Mouse (Mus musculus): ENCODE data around the gene Ppp1r18. TPM values are rescaled to one million over a fixed set of nuclear protein-coding genes. Genes with fewer than 3 reads are reported as not detected.
"Not testable (repeated sequence)": the region's sequence is repeated elsewhere in the genome, so short reads cannot be mapped to it uniquely, and the experiment has no call there.

The Ppp1r18 gene
- polyA plus RNA-seq, 1 experiment from 2014 or later, result 19.1 TPM

DNA sequence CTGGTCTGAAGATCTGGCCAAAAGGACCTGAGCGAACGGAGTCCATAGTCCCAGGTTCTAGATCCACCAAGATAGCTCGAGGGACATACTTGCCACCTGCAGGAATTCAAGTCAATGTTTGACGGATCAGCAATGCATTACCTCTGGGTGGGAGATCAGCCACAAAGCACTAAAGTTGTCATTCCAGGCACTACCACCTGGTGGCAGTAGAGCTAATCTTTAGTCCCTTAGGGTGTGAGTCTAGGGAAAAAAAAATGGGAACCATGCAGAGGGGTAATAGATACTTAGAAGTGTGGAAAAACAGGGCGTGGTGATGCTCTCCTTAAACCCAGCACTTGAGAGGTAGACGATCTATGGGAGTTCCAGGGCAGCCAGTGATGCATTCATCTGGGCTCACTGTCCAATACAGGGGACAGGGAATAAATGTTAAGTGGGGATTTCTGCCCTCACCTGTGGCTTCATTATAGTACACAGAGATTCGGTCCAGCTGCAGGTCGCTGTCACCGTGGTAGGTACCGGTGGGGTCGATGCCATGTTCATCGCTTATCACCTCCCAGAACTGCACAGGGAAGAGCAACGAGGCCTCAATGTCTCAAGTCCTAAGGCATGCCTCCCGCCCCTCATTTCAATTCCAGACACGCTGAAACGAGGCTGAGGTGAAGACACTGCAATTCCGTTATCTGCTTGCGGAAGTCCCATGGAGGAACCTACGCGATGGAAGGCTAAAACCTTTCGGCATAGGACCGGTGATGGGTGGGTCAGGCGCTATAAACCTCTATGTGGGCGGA, 29.0 kb upstream of the Ppp1r18 start:
- H3K9ac ChIP-seq (ENCODE audit: low read depth, low read length), result peak overlapping the region; percentile 87
- peak overlapping the region; percentile 78 for H3K4me2 ChIP-seq (replicated peaks; ENCODE audit: low read depth, low read length)
- peak overlapping the region; percentile 91 for H3K4me3 ChIP-seq (ENCODE audit: low read length)
- no peaks in the 10 kb centered on the region for H3K9me3 ChIP-seq (ENCODE audit: control insufficient read depth, low read length)
- peaks cover 49% of the 10 kb centered on the region for H3K36me3 ChIP-seq (ENCODE audit: control insufficient read depth, insufficient read depth, low read length)
- peak overlapping the region; percentile 97 for H3K27ac ChIP-seq (ENCODE audit: low read depth, low read length)
- H3K4me1 ChIP-seq (ENCODE audit: control insufficient read depth, insufficient read depth, low read length), result peaks cover 23% of the 10 kb centered on the region
- ATAC-seq (ENCODE audit: low FRiP score, low TSS enrichment), result no peak
- H3K27me3 ChIP-seq (ENCODE audit: control insufficient read depth, insufficient read depth, low read length), result no peaks in the 10 kb centered on the region
- 7% methylated on average over 24 of the region's 24 CpGs for WGBS

DNA sequence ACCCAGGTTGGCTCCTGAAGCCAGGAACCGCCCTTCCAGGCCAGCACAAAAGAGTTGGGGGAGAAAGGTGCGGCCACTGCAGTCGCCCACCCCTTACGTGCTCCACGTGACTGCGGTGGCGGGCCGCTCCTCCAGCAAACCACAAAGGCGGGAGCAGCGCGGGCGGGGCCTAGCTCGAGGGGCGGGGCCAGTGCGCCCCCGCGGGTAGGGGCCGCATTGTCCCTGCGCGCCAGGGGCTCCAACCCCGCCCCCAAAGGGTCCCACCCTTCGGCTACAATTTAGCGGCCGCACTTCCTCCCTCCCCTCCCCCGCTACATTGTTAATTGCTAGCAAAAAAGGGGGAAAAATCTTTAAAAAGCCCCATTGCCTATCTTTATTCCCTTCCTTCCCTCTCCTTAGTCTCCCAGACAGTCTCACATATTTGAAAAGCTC, 28.4 kb upstream of the Ppp1r18 start:
- Histone ChIP-seq H3K4me2 (replicated peaks; ENCODE audit: low read depth, low read length) (peak overlapping the region; percentile 78), H3K4me1 (ENCODE audit: control insufficient read depth, insufficient read depth, low read length) (peaks cover 23% of the 10 kb centered on the region), H3K9ac (ENCODE audit: low read depth, low read length) (peak overlapping the region; percentile 87), H3K27ac (ENCODE audit: low read depth, low read length) (peak overlapping the region; percentile 97), H3K36me3 (ENCODE audit: control insufficient read depth, insufficient read depth, low read length) (peaks cover 48% of the 10 kb centered on the region), H3K4me3 (ENCODE audit: low read length) (peak overlapping the region; percentile 91), H3K27me3 (ENCODE audit: control insufficient read depth, insufficient read depth, low read length) (no peaks in the 10 kb centered on the region), H3K9me3 (ENCODE audit: control insufficient read depth, low read length) (no peaks in the 10 kb centered on the region)
- peak; percentile 21 for ATAC-seq (ENCODE audit: low FRiP score, low TSS enrichment)
- 0% methylated on average over 24 of the region's 25 CpGs for WGBS

DNA sequence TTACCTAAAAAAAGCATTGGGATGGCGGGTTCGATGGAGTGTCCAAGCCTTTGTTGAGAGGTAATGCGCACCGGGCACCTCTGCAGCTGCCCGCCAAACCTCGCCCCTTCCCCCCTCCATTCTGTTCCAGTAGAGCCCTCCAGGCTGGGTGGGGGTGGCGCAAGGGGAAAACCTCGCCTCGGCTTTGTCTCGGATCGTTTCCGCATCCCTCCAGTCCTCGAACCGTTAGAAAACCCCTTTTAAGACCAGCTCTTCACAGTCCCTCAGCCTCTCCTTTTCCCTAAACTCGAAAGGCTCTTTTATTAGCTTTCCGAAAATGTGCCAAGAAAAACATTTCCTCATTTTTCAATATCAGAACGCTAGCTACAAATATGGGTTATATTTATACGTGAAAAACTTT, 27.9 kb upstream of the Ppp1r18 start:
- H3K9me3 ChIP-seq (ENCODE audit: control insufficient read depth, low read length), result no peaks in the 10 kb centered on the region
- ATAC-seq (ENCODE audit: low FRiP score, low TSS enrichment), result 0 out of 2 replicates have a peak, but pooled peaks have one; percentile 1

DNA sequence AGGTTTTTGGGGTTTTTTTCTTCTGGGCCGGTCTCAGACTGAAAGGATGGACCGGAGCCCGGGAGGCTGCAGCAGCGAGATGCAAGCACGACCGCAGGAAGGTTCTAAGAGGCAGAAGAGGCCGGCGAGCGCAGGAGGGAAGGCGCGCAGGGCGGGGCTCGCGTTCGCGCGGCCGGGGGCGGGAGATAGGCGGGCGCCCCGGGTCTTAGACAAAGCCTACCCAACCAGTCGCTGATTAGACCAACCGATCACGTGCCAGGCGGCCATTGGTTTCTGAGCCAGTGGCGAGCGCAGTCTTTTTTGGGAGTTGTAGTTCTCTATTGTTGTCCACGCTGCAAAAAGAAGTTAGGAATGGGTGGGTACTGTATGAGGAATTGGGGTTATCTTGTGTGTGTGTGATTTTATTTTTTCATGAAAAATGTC, 27.3 kb upstream of the Ppp1r18 start, which contains the start of gene Tubb5:
Tubb5 (minus strand) TSS at position 185 of the 423 bp plus-strand sequence.
- Histone ChIP-seq H3K4me2 (replicated peaks; ENCODE audit: low read depth, low read length) (peak within 1 kb of the TSS; percentile 78), H3K27ac (ENCODE audit: low read depth, low read length) (peak within 1 kb of the TSS; percentile 97), H3K36me3 (ENCODE audit: control insufficient read depth, insufficient read depth, low read length) (peaks cover 39% of the 10 kb centered on the region), H3K9ac (ENCODE audit: low read depth, low read length) (peak within 1 kb of the TSS; percentile 87), H3K9me3 (ENCODE audit: control insufficient read depth, low read length) (no peaks in the 10 kb centered on the region), H3K4me1 (ENCODE audit: control insufficient read depth, insufficient read depth, low read length) (peaks cover 34% of the 10 kb centered on the region), H3K4me3 (ENCODE audit: low read length) (peak within 1 kb of the TSS; percentile 91), H3K27me3 (ENCODE audit: control insufficient read depth, insufficient read depth, low read length) (no peaks in the 10 kb centered on the region)
- under 1% methylated on average over 29 of the region's 29 CpGs for WGBS
- peak; percentile 75 for ATAC-seq (ENCODE audit: low FRiP score, low TSS enrichment)

More for the DNA sequence above, 27.9 kb upstream of the Ppp1r18 start:
- H3K36me3 ChIP-seq (ENCODE audit: control insufficient read depth, insufficient read depth, low read length), result peaks cover 45% of the 10 kb centered on the region
- under 1% methylated on average over 18 of the region's 18 CpGs for WGBS
- H3K4me2 ChIP-seq (replicated peaks; ENCODE audit: low read depth, low read length), result peak overlapping the region; percentile 78
- peak overlapping the region; percentile 97 for H3K27ac ChIP-seq (ENCODE audit: low read depth, low read length)
- peak overlapping the region; percentile 87 for H3K9ac ChIP-seq (ENCODE audit: low read depth, low read length)
- H3K4me3 ChIP-seq (ENCODE audit: low read length), result peak overlapping the region; percentile 91
- no peaks in the 10 kb centered on the region for H3K27me3 ChIP-seq (ENCODE audit: control insufficient read depth, insufficient read depth, low read length)
- peaks cover 28% of the 10 kb centered on the region for H3K4me1 ChIP-seq (ENCODE audit: control insufficient read depth, insufficient read depth, low read length)

DNA sequence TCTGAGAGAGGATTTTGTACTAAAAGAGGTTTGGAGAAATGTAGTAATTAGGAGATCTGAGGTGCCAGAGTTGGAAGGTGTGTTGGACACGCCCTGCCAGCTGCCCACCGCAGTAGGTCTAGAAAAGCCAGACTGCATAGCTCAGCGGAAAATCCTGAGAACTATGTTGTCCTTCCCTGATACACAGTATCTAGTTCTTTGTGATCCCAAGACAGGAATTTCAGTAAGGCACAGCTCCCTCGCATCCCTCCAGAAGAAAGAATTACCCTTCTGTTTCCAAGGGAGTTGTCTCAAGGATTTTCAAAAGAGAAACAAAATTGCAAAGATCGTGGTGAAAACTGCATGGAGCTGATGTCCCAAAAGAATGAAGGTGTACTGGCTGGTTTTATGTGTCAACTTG, 26.8 kb upstream of the Ppp1r18 start:
- Histone ChIP-seq H3K4me2 (replicated peaks; ENCODE audit: low read depth, low read length) (peak overlapping the region; percentile 52), H3K36me3 (ENCODE audit: control insufficient read depth, insufficient read depth, low read length) (peaks cover 34% of the 10 kb centered on the region), H3K27ac (ENCODE audit: low read depth, low read length) (peak overlapping the region; percentile 86), H3K9ac (ENCODE audit: low read depth, low read length) (peak overlapping the region; percentile 61), H3K4me1 (ENCODE audit: control insufficient read depth, insufficient read depth, low read length) (peaks cover 35% of the 10 kb centered on the region), H3K4me3 (ENCODE audit: low read length) (peak overlapping the region; percentile 91), H3K9me3 (ENCODE audit: control insufficient read depth, low read length) (no peaks in the 10 kb centered on the region), H3K27me3 (ENCODE audit: control insufficient read depth, insufficient read depth, low read length) (no peaks in the 10 kb centered on the region)
- ATAC-seq (ENCODE audit: low FRiP score, low TSS enrichment), result no peak
- WGBS, result under 1% methylated on average over 5 of the region's 5 CpGs

DNA sequence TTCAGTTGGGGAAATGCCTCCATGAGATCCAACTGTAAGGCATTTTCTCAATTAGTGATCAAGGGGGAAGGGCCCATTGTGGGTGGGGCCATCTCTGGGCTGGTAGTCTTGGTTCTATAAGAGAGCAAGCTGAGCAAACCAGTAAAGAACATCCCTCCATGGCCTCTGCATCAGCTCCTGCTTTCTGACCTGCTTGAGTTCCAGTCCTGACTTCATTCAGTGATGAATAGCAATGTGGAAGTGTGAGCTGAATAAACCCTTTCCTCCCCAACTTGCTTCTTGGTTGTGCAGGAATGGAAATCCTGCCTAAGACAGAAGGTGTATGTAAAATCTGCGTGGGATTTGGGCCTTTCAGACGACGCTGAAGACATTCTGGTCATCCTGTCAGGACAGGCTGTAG, 26.4 kb upstream of the Ppp1r18 start:
- peak overlapping the region; percentile 86 for H3K27ac ChIP-seq (ENCODE audit: low read depth, low read length)
- ATAC-seq (ENCODE audit: low FRiP score, low TSS enrichment); H3K9me3 ChIP-seq (ENCODE audit: control insufficient read depth, low read length); H3K27me3 ChIP-seq (ENCODE audit: control insufficient read depth, insufficient read depth, low read length): not testable (repeated sequence)
- peak overlapping the region; percentile 91 for H3K4me3 ChIP-seq (ENCODE audit: low read length)
- H3K4me2 ChIP-seq (replicated peaks; ENCODE audit: low read depth, low read length), result peak overlapping the region; percentile 52
- peaks cover 34% of the 10 kb centered on the region for H3K4me1 ChIP-seq (ENCODE audit: control insufficient read depth, insufficient read depth, low read length)
- WGBS, result 39% methylated on average over 3 of the region's 3 CpGs
- peaks cover 30% of the 10 kb centered on the region for H3K36me3 ChIP-seq (ENCODE audit: control insufficient read depth, insufficient read depth, low read length)
- peak overlapping the region; percentile 61; the same call in 1 of the 2 replicates for H3K9ac ChIP-seq (ENCODE audit: low read depth, low read length)

DNA sequence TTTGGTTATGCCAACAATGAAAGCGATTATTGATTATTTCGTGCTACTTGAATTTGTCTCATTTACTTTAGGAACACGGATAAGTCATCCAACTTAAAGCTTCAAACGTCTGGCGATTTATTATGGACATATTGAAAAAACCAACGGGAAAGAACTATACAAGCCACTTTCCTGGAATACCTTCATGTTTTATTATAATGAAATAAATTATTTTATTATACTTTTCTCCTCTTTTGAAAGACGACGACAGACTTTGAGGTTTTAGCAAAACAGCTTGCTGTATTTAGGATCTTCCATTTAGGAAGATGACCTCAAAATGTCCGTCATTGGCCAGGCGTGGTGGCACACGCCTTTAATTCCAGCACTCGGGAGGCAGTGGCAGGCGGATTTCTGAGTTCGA, 24.8 kb upstream of the Ppp1r18 start:
- WGBS, result 56% methylated on average over 14 of the region's 14 CpGs
- H3K9ac ChIP-seq (ENCODE audit: low read depth, low read length), result peak overlapping the region; percentile 40; the same call in 1 of the 2 replicates
- no peak for ATAC-seq (ENCODE audit: low FRiP score, low TSS enrichment)

DNA sequence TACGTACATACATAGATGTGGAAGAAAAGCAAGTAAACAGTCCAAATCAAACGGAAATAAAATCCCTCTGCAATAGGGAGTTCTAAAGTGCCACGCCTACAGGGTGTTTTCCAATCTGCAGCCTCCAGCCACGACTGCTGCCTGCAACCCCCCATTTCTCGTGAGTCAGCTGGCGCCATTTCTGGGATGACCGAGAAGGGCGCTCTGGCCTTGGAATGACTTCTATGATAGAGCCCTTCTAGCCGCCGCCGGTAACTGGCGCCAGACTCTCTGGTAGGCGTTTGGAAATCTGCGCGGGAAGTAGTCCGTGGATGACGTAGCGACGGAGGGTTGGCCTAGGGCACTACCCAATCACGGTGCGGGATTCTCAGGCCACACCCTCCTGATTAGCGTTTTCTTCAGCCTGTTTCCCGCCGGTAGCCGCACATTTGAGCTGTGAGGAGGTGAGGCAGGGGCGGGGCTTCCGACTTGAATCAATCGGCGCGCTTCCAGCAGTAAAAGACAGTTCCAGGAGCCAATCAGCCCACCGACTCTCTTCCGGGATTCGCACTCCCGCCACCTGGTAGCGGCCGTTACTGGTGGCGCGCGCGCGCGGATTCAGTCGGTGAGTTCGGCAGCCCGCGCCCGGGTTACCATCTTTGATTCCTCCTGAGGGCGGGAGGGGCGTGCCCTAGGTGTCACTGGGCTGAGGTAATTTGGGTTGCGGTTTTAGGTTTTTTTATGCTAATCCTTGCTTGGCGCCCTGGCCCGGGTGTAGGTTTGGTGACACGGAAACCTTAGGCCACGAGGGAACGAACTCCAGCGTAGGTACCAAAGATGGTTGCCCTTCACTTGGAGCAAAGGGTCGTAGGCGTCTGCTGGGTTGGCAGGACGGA, 24.1 kb upstream of the Ppp1r18 start, which contains the start of gene Mdc1:
Mdc1 (plus strand) TSS at position 440 of the 875 bp plus-strand sequence.
- Histone ChIP-seq H3K9me3 (ENCODE audit: control insufficient read depth, low read length) (no peaks in the 10 kb centered on the region), H3K27me3 (ENCODE audit: control insufficient read depth, insufficient read depth, low read length) (no peaks in the 10 kb centered on the region), H3K9ac (ENCODE audit: low read depth, low read length) (peak within 1 kb of the TSS; percentile 67), H3K4me2 (replicated peaks; ENCODE audit: low read depth, low read length) (peak within 1 kb of the TSS; percentile 74), H3K4me1 (ENCODE audit: control insufficient read depth, insufficient read depth, low read length) (peaks cover 16% of the 10 kb centered on the region; the same call in 1 of the 2 replicates), H3K4me3 (ENCODE audit: low read length) (peak within 1 kb of the TSS; percentile 58), H3K36me3 (ENCODE audit: control insufficient read depth, insufficient read depth, low read length) (peaks cover 24% of the 10 kb centered on the region), H3K27ac (ENCODE audit: low read depth, low read length) (peak within 1 kb of the TSS; percentile 65)
- ATAC-seq (ENCODE audit: low FRiP score, low TSS enrichment), result peak; percentile 91
- under 1% methylated on average over 59 of the region's 59 CpGs for WGBS

More for the DNA sequence above, 24.8 kb upstream of the Ppp1r18 start:
- H3K9me3 ChIP-seq (ENCODE audit: control insufficient read depth, low read length), result no peaks in the 10 kb centered on the region
- H3K4me3 ChIP-seq (ENCODE audit: low read length), result peak overlapping the region; percentile 58
- H3K4me2 ChIP-seq (replicated peaks; ENCODE audit: low read depth, low read length), result peak overlapping the region; percentile 37
- no peaks in the 10 kb centered on the region for H3K27me3 ChIP-seq (ENCODE audit: control insufficient read depth, insufficient read depth, low read length)
- peaks cover 24% of the 10 kb centered on the region for H3K36me3 ChIP-seq (ENCODE audit: control insufficient read depth, insufficient read depth, low read length)
- H3K4me1 ChIP-seq (ENCODE audit: control insufficient read depth, insufficient read depth, low read length), result peaks cover 21% of the 10 kb centered on the region
- H3K27ac ChIP-seq (ENCODE audit: low read depth, low read length), result peak overlapping the region; percentile 10; the same call in 1 of the 2 replicates

Measured in kidney, embryonic 14.5 days (tissue).